Mouse (Mus musculus) testis, postnatal 14 days (tissue): ENCODE data around the gene Phactr4.
A peak's percentile ranks its signal among the peaks of the same experiment; 100 is the strongest.
"Not testable (repeated sequence)": the region's sequence is repeated elsewhere in the genome, so short reads cannot be mapped to it uniquely, and the experiment has no call there.

Experiments used
- DNase-seq: peaks from one replicate; pipeline ENCODE4 v3.0.0; 2021; ENCODE audit warnings: low spot score

Gene Phactr4

DNA sequence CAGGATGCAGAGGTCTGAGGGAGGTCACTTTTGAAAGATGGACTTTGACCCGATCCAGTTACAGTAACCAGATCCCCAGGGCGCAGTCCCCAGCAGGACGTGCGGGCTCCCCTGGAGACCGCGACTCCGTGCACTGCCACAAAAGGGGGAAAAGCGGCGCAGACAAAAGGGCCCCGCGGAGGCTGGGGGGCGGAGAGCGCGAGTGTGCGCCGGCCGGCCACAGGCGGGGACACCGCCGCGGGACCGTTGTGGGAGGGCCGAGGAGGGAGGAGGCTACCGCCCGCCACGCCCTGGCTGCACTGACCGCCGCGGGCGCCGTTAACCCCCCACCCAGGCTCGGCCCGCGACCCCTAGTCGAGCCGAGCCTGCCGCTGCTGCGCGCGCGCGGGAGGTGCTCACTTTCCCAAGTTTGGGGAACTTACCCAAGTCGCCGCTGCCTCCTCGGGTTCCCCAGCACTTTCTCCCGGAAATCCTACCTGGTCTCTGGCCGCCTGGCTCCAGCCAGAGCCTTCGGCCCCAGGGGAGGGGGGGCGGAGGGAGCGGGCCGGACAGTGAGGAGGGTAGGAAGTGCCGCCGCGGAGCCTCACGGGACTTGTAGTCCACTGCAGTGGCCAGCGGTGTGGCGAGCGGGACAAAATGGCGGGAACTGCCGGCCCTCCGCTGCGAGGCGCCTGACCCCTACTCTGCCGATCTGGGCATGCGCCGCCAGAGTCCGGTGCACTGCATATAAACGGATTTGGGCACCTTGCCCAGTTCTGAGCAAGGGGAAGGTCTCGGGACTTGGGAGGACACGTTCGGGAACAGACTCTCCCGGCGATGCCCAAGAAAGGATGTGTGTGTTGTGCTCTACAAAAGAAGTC lies at the start of gene Phactr4:
Gene Phactr4, minus strand, starts transcription at position 567 of the 860 bp plus-strand sequence.
- DNase-seq: peak; percentile 99

- no peak for DNase-seq
Measured at GRCm38 (mm10) chr4:132469873-132470272, 47.6 kb upstream of the Phactr4 start.

GRCm38 (mm10) chr4:132464255-132464613 lies 41.9 kb upstream of the Phactr4 start:
- DNase-seq: no peak

- DNase-seq: peak; percentile 93
Measured at GRCm38 (mm10) chr4:132463430-132464254, 41.4 kb upstream of the Phactr4 start, which contains the start of gene Med18. Med18 (minus strand) TSS chr4:132463921.

GRCm38 (mm10) chr4:132462836-132463235 lies 40.5 kb upstream of the Phactr4 start:
- DNase-seq: no peak

- no peak for DNase-seq
Measured at GRCm38 (mm10) chr4:132460225-132460624, 37.9 kb upstream of the Phactr4 start.

DNA sequence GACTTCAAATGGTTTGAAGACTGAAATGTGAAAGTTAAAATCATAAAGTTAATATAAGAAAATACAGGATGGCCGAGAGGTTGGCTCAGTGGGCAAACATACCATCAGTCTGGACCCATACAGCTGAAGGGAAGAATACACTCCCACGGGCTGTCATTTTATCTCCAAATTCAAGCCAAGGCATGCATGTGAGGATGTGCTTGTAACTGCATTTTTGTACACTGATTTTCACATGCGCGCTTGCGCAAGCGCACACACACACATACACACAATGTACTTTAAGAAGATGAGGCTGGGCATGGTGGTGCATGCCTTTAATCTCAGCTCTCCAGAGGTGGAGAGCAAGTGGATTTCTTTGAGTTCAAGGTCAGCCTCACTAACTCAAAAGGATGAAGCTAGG lies 33.3 kb upstream of the Phactr4 start:
- no peak for DNase-seq

- no peak for DNase-seq
Measured at GRCm38 (mm10) chr4:132455146-132455545, 32.9 kb upstream of the Phactr4 start.

- no peak for DNase-seq
Measured at GRCm38 (mm10) chr4:132454216-132454615, 31.9 kb upstream of the Phactr4 start.

DNA sequence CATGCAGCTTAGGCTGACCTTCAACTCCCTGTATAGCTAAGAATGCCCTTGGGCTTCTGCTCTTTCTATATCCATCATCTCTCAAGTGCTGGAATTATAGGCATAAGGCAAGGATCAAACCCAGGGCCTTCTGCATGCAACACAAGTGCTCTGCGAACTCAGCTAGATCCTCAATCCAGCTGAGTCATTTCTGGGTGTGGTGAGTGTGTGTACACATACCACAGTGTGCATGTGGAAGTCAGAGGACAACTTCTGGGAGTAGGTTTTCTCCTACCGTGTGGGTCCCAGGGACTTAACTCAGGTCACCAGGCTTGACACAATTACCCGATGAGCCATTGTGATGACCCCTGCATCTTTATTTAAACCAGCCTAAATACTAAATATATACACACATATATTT lies 27.5 kb upstream of the Phactr4 start:
- no peak for DNase-seq

- no peak for DNase-seq
Measured at GRCm38 (mm10) chr4:132446105-132446504, 23.8 kb upstream of the Phactr4 start.

GRCm38 (mm10) chr4:132444516-132444915 lies 22.2 kb upstream of the Phactr4 start:
- DNase-seq: no peak

DNA sequence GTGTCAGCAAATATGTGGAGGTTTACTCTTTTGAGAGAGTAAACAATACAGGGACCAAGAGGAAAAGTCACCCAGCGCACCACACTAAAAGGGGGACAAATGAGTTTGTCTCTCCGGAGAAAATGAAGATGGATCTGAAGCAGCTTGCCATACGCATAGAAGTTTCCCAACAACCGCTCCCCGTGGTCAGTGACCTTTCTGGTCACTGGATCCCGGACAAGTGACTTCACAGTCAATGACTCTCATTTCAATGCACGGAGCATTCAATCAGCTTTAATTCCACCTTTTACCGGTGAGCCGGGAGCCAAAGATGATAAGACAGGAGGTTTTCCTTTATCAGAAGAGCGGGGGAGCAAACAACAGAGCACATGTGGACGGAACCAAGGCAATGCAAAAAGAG lies 15.6 kb upstream of the Phactr4 start:
- no peak for DNase-seq

DNA sequence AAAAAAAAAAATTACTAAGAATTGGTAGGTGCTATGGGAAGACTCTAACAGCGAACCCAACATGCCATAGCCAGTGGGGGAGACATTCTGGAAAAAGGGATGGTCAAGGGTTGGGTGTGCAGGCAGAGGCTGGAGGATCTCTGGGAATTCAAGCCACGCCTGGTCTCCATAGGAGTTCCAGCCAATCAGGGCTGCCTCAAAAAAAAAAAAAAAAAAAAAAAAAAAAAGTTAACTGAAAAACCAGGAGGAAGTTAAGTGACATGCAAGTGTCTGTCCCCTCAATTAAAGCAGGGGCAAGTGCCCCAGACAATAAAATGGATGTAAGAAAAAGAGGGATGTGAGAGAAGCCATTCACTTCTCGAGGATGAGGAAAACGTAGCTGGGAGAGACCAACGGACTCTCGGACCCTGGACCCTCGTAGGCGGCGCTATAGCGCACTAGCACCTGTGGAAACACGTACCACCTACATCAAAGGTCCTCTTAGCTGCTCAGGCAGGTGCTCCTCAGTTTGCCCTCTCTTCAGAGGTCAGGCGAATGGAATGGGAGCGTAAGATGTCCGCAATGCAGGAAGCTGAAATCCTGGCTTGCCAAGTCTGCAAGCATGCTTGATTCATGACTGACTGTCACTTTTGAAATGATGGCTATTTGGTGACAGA lies 10.6 kb upstream of the Phactr4 start:
- no peak for DNase-seq

DNA sequence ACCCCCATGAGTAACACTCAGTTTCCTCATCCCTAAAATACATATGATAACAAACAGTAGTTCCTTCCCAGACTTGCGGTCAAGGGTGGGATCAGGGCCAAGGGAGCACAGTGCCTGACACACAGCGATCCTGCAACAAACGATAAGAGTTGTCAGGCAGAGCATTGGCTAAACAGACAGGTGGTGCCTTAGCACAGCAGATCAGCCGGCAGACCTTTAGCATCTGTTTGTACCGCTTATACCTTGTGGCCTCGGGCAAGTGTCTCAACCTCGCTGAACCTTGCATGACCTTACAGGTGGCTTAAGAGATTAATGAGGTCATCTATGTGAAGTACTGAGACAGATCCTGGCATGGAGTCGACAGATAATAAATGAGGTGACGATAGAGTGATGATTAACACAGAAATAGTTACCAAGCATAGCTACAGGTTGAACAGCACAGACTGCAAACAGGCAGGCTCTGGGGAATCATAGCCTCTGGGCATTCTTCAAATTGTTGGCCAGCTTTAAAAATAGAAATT lies 5.8 kb upstream of the Phactr4 start:
- DNase-seq: peak; percentile 49

GRCm38 (mm10) chr4:132427493-132427892 lies 5.2 kb upstream of the Phactr4 start:
- DNase-seq: no peak

DNA sequence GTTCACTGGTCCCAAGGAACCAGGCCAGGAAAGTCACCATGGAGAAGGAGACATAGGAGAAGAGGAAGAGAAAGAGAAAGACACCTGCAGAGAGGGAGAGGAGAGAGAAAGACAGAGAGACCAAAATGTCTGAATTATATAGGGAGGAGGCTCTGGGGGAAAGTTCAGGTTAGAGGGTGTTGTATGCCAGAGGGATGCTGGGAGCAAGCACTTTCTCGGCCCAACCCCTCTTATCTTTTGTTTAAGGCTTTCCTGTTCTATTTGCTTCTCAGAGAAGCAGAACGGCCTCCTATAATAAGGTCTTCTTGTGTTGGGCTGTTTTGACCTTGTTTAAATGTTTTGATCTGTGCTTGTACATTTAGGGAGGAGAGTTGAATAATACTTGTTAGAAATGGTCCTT lies 3.7 kb upstream of the Phactr4 start:
- no peak for DNase-seq

- DNase-seq: peak; percentile 11
Measured at GRCm38 (mm10) chr4:132424765-132425164, 2.5 kb upstream of the Phactr4 start.

DNA sequence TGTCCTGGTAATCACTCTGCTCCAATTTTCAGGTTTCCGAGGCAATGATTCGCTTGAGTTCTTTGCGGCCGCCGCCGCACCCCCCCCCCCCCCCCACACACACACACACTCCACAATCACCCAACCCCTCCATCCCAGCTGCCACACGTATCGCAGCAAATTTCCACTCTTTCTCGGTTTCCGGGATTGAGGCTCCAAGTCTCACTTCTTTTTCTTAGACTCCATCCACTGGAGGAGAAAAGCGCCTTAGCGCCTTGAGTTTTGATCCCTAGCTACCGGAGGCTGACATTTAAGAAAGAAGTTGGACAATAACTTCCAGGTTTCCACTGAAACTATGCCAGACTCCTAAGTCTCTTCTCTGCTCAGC lies 750 bp downstream of the Phactr4 start:
- DNase-seq: no peak

DNA sequence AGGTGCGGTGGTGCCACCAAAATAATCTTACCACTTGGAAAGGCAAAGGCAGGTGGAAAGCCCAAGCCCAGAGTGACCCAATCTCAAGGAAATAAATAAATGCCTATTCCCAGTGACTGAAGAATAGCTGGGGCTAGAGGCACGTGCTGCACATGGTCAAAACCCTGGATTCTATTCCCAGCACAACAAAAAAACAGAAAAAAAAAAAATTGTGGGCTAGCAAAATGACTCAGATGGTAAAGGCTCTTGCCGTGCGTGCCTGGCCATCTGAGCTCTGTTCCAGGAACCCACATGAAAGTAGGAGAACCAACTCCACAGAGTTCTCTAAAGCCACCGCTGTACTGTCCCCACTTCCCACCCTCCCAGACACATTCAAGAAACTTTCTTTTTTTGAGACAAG lies 1.8 kb downstream of the Phactr4 start:
- no peak for DNase-seq

DNA sequence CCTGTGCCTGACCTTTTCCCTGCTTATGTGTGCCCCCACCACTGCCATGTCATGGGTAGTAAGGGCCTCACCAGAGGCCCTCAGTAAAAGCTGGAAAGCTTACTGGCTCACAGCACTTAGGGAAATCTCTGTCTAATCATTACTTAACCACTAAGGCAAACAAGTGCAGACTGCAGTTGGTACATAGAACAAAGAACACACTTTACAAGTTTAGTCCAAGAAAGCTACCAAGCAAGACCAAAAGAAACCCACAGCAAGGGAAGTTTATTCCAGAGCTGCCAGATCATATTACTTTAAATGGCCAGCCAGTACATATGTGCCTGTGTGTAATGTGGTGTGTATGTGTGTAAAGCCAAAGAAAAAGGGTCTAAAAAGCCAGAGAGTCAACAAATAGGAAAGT lies 6.3 kb downstream of the Phactr4 start:
- DNase-seq: no peak

DNA sequence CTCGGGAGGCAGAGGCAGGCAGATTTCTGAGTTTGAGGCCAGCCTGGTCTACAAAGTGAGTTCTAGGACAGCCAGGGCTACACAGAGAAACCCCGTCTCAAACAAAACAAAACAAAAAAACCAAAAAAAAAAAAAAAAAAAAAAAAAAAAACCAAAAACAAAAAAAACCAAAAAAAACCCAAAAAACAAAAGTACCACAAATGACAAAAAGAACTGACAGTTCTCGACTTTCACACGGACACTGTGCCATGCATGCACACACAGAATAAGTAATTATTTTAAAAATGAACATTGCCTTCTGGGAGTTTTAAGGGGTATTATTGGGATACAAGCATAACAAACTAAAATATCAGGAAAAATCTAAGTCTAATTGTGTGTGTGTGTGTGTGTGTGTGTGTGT lies 9.0 kb downstream of the Phactr4 start:
- not testable (repeated sequence) for DNase-seq
